8 mouse cellular contexts compared by ENCODE assay signal in genomic region chr19:56821798-56822447, GRCm38 (mm10). TPM values are rescaled to one million over a fixed set of nuclear protein-coding genes. Genes with fewer than 3 reads are reported as not detected.
DNase-seq lines count a peak whose midpoint lies in the region; ATAC-seq and TF ChIP-seq lines count a peak whose summit lies in the region.

TSS of gene Ccdc186 (minus strand) at chr19:56822190.

- DNase-seq in CH12.LX (ENCODE audit: extremely low read depth), result peak; percentile 91
- DNase-seq in c-Kit-positive CD71-positive TER-119-negative erythroid progenitor cells, embryonic 14.5 days (ENCODE audit: low read depth), result peak; percentile 85
- DNase-seq in forebrain, embryonic 11.5 days (ENCODE audit: low spot score), result peak; percentile 98
- DNase-seq in kidney, postnatal 4 days, result peak; percentile 98

- TF ChIP-seq CTCF in CH12.LX (conservative IDR thresholded peaks at IDR 0.05 in 1 of 2, IDR thresholded peaks at IDR 0.05 in 1 of 2; ENCODE audit: low read depth in 2 of 2, low read length in 2 of 2), result no peak
- TF ChIP-seq CTCF in testis, adult 2 months (IDR thresholded peaks at IDR 0.05; ENCODE audit: control insufficient read depth, insufficient read depth, insufficient replicate concordance, low read depth, low read length), result no peak

- peaks cover 6% of the 10 kb centered on the region; the same call in 1 of the 2 replicates for H3K79me2 ChIP-seq in CH12.LX (replicated peaks; ENCODE audit: control insufficient read depth, extremely low read depth, insufficient read depth, poor library complexity, severe bottlenecking)

- ATAC-seq in forebrain, embryonic 11.5 days (replicated peaks; ENCODE audit: low FRiP score), result peak; percentile 99
- ATAC-seq in heart, embryonic 16.5 days (replicated peaks; ENCODE audit: extremely low read depth, insufficient read depth, low FRiP score), result peak; percentile 96
- peak; percentile 98 for ATAC-seq in liver, embryonic 16.5 days (ENCODE audit: low read depth)
- peak; percentile 96 for ATAC-seq in neural tube, embryonic 13.5 days (ENCODE audit: low read depth)

- peak within 1 kb of the TSS; percentile 91 for H3K4me2 ChIP-seq in CH12.LX (ENCODE audit: insufficient read depth, low read depth, poor library complexity, severe bottlenecking)
- H3K4me2 ChIP-seq in forebrain, embryonic 11.5 days (ENCODE audit: low read depth, low read length, severe bottlenecking), result peak within 1 kb of the TSS; percentile 74
- peak within 1 kb of the TSS; percentile 68 for H3K4me2 ChIP-seq in heart, embryonic 16.5 days (ENCODE audit: low read depth, low read length)
- H3K4me2 ChIP-seq in liver, embryonic 16.5 days (ENCODE audit: low read depth, low read length), result peak within 1 kb of the TSS; percentile 86
- H3K4me2 ChIP-seq in neural tube, embryonic 13.5 days, result peak within 1 kb of the TSS; percentile 85

- TF ChIP-seq EP300 in CH12.LX (IDR thresholded peaks at IDR 0.05; ENCODE audit: low read length), result no peak

- TF ChIP-seq POLR2A in CH12.LX (IDR thresholded peaks at IDR 0.05; ENCODE audit: low read depth, low read length), result peak; percentile 74
- TF ChIP-seq POLR2A in testis, adult 2 months (IDR thresholded peaks at IDR 0.05; ENCODE audit: control insufficient read depth, low read depth, low read length), result peak; percentile 75; the same call in 1 of the 2 replicates

- H3K27me3 ChIP-seq in CH12.LX (replicated peaks), result peaks cover 2% of the 10 kb centered on the region
- no peaks in the 10 kb centered on the region for H3K27me3 ChIP-seq in forebrain, embryonic 11.5 days (ENCODE audit: control insufficient read depth, insufficient read depth, low read length)
- peaks cover 4% of the 10 kb centered on the region for H3K27me3 ChIP-seq in heart, embryonic 16.5 days (ENCODE audit: control insufficient read depth, insufficient read depth, low read length)
- H3K27me3 ChIP-seq in liver, embryonic 16.5 days (ENCODE audit: control insufficient read depth, insufficient read depth, low read depth, low read length), result peaks cover 10% of the 10 kb centered on the region; the same call in 1 of the 2 replicates
- peaks cover 6% of the 10 kb centered on the region for H3K27me3 ChIP-seq in neural tube, embryonic 13.5 days
- no peaks in the 10 kb centered on the region for H3K27me3 ChIP-seq in testis, adult 2 months (ENCODE audit: control insufficient read depth, insufficient read depth, low read length)

- dilution Hi-C loops in CH12.LX (cut with MboI; ENCODE audit: extremely low pct_ligation_motif_present, extremely low pct_unique_long_range_greater_than_20kb, low sequenced_read_pairs), result no loop called here

- no peak for TF ChIP-seq RAD21 in CH12.LX (IDR thresholded peaks at IDR 0.05; ENCODE audit: low read depth, low read length)

- H3K9ac ChIP-seq in CH12.LX (ENCODE audit: insufficient read depth, low read depth), result peak within 1 kb of the TSS; percentile 79
- peak within 1 kb of the TSS; percentile 92 for H3K9ac ChIP-seq in forebrain, embryonic 11.5 days (ENCODE audit: low read length)
- H3K9ac ChIP-seq in heart, embryonic 16.5 days (ENCODE audit: low read length), result peak within 1 kb of the TSS; percentile 98
- H3K9ac ChIP-seq in liver, embryonic 16.5 days (ENCODE audit: low read depth, low read length), result peak within 1 kb of the TSS; percentile 96
- H3K9ac ChIP-seq in neural tube, embryonic 13.5 days, result peak within 1 kb of the TSS; percentile 92

- no peak within 1 kb of the TSS for H3K27ac ChIP-seq in CH12.LX (ENCODE audit: insufficient read depth, low read depth)
- H3K27ac ChIP-seq in forebrain, embryonic 11.5 days (ENCODE audit: low read depth, low read length), result 0 out of 2 replicates have a peak within 1 kb of the TSS, but pooled peaks have one; percentile 53
- H3K27ac ChIP-seq in heart, embryonic 16.5 days (ENCODE audit: low read length), result peak within 1 kb of the TSS; percentile 85
- H3K27ac ChIP-seq in liver, embryonic 16.5 days (ENCODE audit: low read length), result peak within 1 kb of the TSS; percentile 87
- peak within 1 kb of the TSS; percentile 95 for H3K27ac ChIP-seq in neural tube, embryonic 13.5 days (replicated peaks)
- H3K27ac ChIP-seq in testis, adult 2 months (ENCODE audit: control insufficient read depth, insufficient read depth, low read depth, low read length), result peak within 1 kb of the TSS; percentile 98

- under 1% methylated on average over 77 of the region's 79 CpGs for WGBS in forebrain, embryonic 11.5 days
- under 1% methylated on average over 79 of the region's 79 CpGs for WGBS in heart, embryonic 16.5 days
- under 1% methylated on average over 65 of the region's 79 CpGs for WGBS in liver, embryonic 16.5 days (ENCODE audit: insufficient replicate concordance)
- WGBS in neural tube, embryonic 13.5 days, result under 1% methylated on average over 79 of the region's 79 CpGs

- in situ Hi-C loops in CH12.LX (cut with MboI; ENCODE audit: low pct_ligation_motif_present, low pct_unique_long_range_greater_than_20kb, low sequenced_read_pairs), result no loop called here

- peaks cover 2 to 27% of the 10 kb centered on the region in 2 experiments; a peak in 2 of 4 replicates for H3K4me1 ChIP-seq in CH12.LX (ENCODE audit: control insufficient read depth in 1 of 2, insufficient read depth in 2 of 2)
- H3K4me1 ChIP-seq in forebrain, embryonic 11.5 days (replicated peaks; ENCODE audit: control insufficient read depth, insufficient read depth, low read length), result no peaks in the 10 kb centered on the region
- peaks cover 38% of the 10 kb centered on the region for H3K4me1 ChIP-seq in heart, embryonic 16.5 days (ENCODE audit: control insufficient read depth, insufficient read depth, low read length)
- peaks cover 20% of the 10 kb centered on the region for H3K4me1 ChIP-seq in liver, embryonic 16.5 days (ENCODE audit: control insufficient read depth, low read depth, low read length)
- peaks cover 44% of the 10 kb centered on the region for H3K4me1 ChIP-seq in neural tube, embryonic 13.5 days (replicated peaks)
- H3K4me1 ChIP-seq in testis, adult 2 months (ENCODE audit: control insufficient read depth, insufficient read depth, low read length), result peaks cover 11% of the 10 kb centered on the region

- H3K36me3 ChIP-seq in CH12.LX (replicated peaks in 1 of 2; ENCODE audit: control insufficient read depth in 1 of 2, insufficient read depth in 1 of 2, low read length in 1 of 2), result peaks cover 0 to 8% of the 10 kb centered on the region in 2 experiments
- H3K36me3 ChIP-seq in forebrain, embryonic 11.5 days (ENCODE audit: control insufficient read depth, insufficient read depth, low read length), result no peaks in the 10 kb centered on the region
- H3K36me3 ChIP-seq in heart, embryonic 16.5 days (ENCODE audit: control insufficient read depth, insufficient read depth), result no peaks in the 10 kb centered on the region
- H3K36me3 ChIP-seq in liver, embryonic 16.5 days (ENCODE audit: control insufficient read depth, insufficient read depth), result no peaks in the 10 kb centered on the region
- no peaks in the 10 kb centered on the region for H3K36me3 ChIP-seq in neural tube, embryonic 13.5 days
- H3K36me3 ChIP-seq in testis, adult 2 months (ENCODE audit: control insufficient read depth, insufficient read depth, low read length), result peaks cover 1% of the 10 kb centered on the region; the same call in 1 of the 2 replicates

- H3K4me3 ChIP-seq in CH12.LX (replicated peaks in 1 of 3; ENCODE audit: low read depth in 2 of 3, low read length in 2 of 3, poor library complexity in 1 of 3), result peak within 1 kb of the TSS; percentile 84 to 98 (median 98)
- peak within 1 kb of the TSS; percentile 96 for H3K4me3 ChIP-seq in forebrain, embryonic 11.5 days (ENCODE audit: low read depth, low read length)
- H3K4me3 ChIP-seq in heart, embryonic 16.5 days (ENCODE audit: low read length), result peak within 1 kb of the TSS; percentile 90
- peak within 1 kb of the TSS; percentile 99 for H3K4me3 ChIP-seq in liver, embryonic 16.5 days (ENCODE audit: low read depth, low read length)
- peak within 1 kb of the TSS; percentile 96 for H3K4me3 ChIP-seq in neural tube, embryonic 13.5 days
- H3K4me3 ChIP-seq in testis, adult 2 months (ENCODE audit: control insufficient read depth, low read depth, low read length), result peak within 1 kb of the TSS; percentile 99

- H3K9me3 ChIP-seq in CH12.LX (replicated peaks; ENCODE audit: low read length), result no peaks in the 10 kb centered on the region
- no peaks in the 10 kb centered on the region for H3K9me3 ChIP-seq in forebrain, embryonic 11.5 days (ENCODE audit: control insufficient read depth, low read length)
- H3K9me3 ChIP-seq in heart, embryonic 16.5 days (replicated peaks; ENCODE audit: control insufficient read depth, low read length), result no peaks in the 10 kb centered on the region
- H3K9me3 ChIP-seq in liver, embryonic 16.5 days (replicated peaks; ENCODE audit: control insufficient read depth, low read length), result no peaks in the 10 kb centered on the region
- no peaks in the 10 kb centered on the region for H3K9me3 ChIP-seq in neural tube, embryonic 13.5 days

TF ChIP-seq in CH12.LX, 34 proteins besides CTCF, POLR2A, EP300 and RAD21 (continues in another document):
- TF ChIP-seq ZKSCAN1 (IDR thresholded peaks at IDR 0.05; ENCODE audit: borderline replicate concordance, low read depth, low read length) (no peak), PAX5 (IDR thresholded peaks at IDR 0.05; ENCODE audit: low read length) (no peak), SMC3 (IDR thresholded peaks at IDR 0.05; ENCODE audit: low read depth, low read length) (no peak), BHLHE40 (IDR thresholded peaks at IDR 0.05; ENCODE audit: low read depth, low read length) (peak; percentile 26; the same call in 1 of the 2 replicates), MYC (IDR thresholded peaks at IDR 0.05; ENCODE audit: low read depth, low read length) (0 out of 2 replicates have a peak, but pooled peaks have one; percentile 22), SIN3A (IDR thresholded peaks at IDR 0.05; ENCODE audit: low read length) (peak; percentile 74; the same call in 1 of the 2 replicates), ZNF384 (IDR thresholded peaks at IDR 0.05; ENCODE audit: low read depth, low read length) (no peak), JUN (IDR thresholded peaks at IDR 0.05; ENCODE audit: insufficient read depth, low read depth, low read length) (no peak), USF1 (IDR thresholded peaks at IDR 0.05; ENCODE audit: low read depth, low read length) (peak; percentile 44), ZC3H11A (IDR thresholded peaks at IDR 0.05; ENCODE audit: low read depth, low read length) (no peak), NRF1 (IDR thresholded peaks at IDR 0.05; ENCODE audit: low read depth, low read length) (peak; percentile 53; the same call in 1 of the 2 replicates)

RNA-seq across cellular contexts. Expression of gene Ccdc186, which starts in this region (rescaled TPM):
- total RNA-seq in CH12.LX (2012; rRNA removed) (3.4 and 4.2 TPM in 2 replicates), CH12.LX (2014; rRNA removed) (2.2 and 2.7 TPM in 2 replicates)
- polyA plus RNA-seq in CH12.LX (2012; ENCODE audit: insufficient read length, low read depth), result 7.5 and 8.6 TPM in 2 replicates
- polyA plus RNA-seq in forebrain, embryonic 11.5 days (2014; fragmentation: Nextera tagmentation; extraction: Ambion mirVana), result 17.7 and 20.1 TPM in 2 replicates
- 17.4 and 18.7 TPM in 2 replicates for polyA plus RNA-seq in heart, embryonic 16.5 days (2015; fragmentation: Nextera tagmentation; extraction: Ambion mirVana)
- 5.2 and 5.6 TPM in 2 replicates for polyA plus RNA-seq in liver, embryonic 16.5 days (2015; fragmentation: Nextera tagmentation; extraction: Ambion mirVana)
- polyA plus RNA-seq in neural tube, embryonic 13.5 days (2015; fragmentation: Nextera tagmentation; extraction: Ambion mirVana), result 22.0 and 23.8 TPM in 2 replicates
- polyA plus RNA-seq in testis, adult 2 months (2012; rRNA removed), result 13.5 and 14.2 TPM in 2 replicates
